Mouse (Mus musculus): ENCODE results near the gene Mthfsl.
"Not testable (repeated sequence)": the region's sequence is repeated elsewhere in the genome, so short reads cannot be mapped to it uniquely, and the experiment has no call there.

Mthfsl gene

GRCm38 (mm10) chr9:88691307-88691706, 28.8 kb downstream of the Mthfsl start:
- DNase-seq (ENCODE audit: low spot score in 2 of 2): not testable (repeated sequence)

GRCm38 (mm10) chr9:88689451-88689850, 30.6 kb downstream of the Mthfsl start:
- not testable (repeated sequence) for DNase-seq (ENCODE audit: low spot score in 2 of 2)

GRCm38 (mm10) chr9:88686719-88687118, 33.4 kb downstream of the Mthfsl start:
- DNase-seq (ENCODE audit: low spot score in 2 of 2): not testable (repeated sequence)

GRCm38 (mm10) chr9:88658341-88658740, 61.8 kb downstream of the Mthfsl start:
- not testable (repeated sequence) for DNase-seq (ENCODE audit: low spot score in 2 of 2)

- not testable (repeated sequence) for DNase-seq (ENCODE audit: low spot score in 2 of 2)
Observed at GRCm38 (mm10) chr9:88650742-88651141, 69.4 kb downstream of the Mthfsl start.
